Mouse (Mus musculus): ENCODE data around the gene Ralgapb. TPM values are rescaled to one million over a fixed set of nuclear protein-coding genes. Genes with fewer than 3 reads are reported as not detected.
"Not testable (repeated sequence)": the region's sequence is repeated elsewhere in the genome, so short reads cannot be mapped to it uniquely, and the experiment has no call there.

The Ralgapb gene
- polyA plus RNA-seq, 1 experiment from 2014 or later, result 32.4 TPM

GRCm38 (mm10) chr2:158386072-158386471 is 23.6 kb upstream of the Ralgapb start:
- Histone ChIP-seq H3K9me3 (ENCODE audit: control insufficient read depth, low read length) (no peaks in the 10 kb centered on the region), H3K27ac (ENCODE audit: low read depth, low read length) (no peak overlapping the region), H3K4me2 (replicated peaks; ENCODE audit: low read depth, low read length) (no peak overlapping the region), H3K36me3 (ENCODE audit: control insufficient read depth, insufficient read depth, low read length) (no peaks in the 10 kb centered on the region), H3K4me1 (replicated peaks; ENCODE audit: control insufficient read depth, insufficient read depth, low read length) (no peaks in the 10 kb centered on the region), H3K27me3 (ENCODE audit: control insufficient read depth, insufficient read depth, low read length) (no peaks in the 10 kb centered on the region), H3K4me3 (ENCODE audit: low read depth, low read length) (no peak overlapping the region), H3K9ac (ENCODE audit: low read depth, low read length) (no peak overlapping the region)
- DNase-seq (ENCODE audit: low spot score), result no peak
- WGBS, result 47% methylated on average over 8 of the region's 8 CpGs
- ATAC-seq (ENCODE audit: low FRiP score), result no peak

GRCm38 (mm10) chr2:158389421-158389820 is 20.2 kb upstream of the Ralgapb start:
- H3K4me3 ChIP-seq (ENCODE audit: low read depth, low read length), result no peak overlapping the region
- no peak overlapping the region for H3K9ac ChIP-seq (ENCODE audit: low read depth, low read length)
- H3K4me1 ChIP-seq (replicated peaks; ENCODE audit: control insufficient read depth, insufficient read depth, low read length), result no peaks in the 10 kb centered on the region
- WGBS, result 90% methylated on average over 7 of the region's 7 CpGs
- no peaks in the 10 kb centered on the region for H3K36me3 ChIP-seq (ENCODE audit: control insufficient read depth, insufficient read depth, low read length)
- no peak overlapping the region for H3K4me2 ChIP-seq (replicated peaks; ENCODE audit: low read depth, low read length)
- H3K27ac ChIP-seq (ENCODE audit: low read depth, low read length), result no peak overlapping the region
- H3K27me3 ChIP-seq (ENCODE audit: control insufficient read depth, insufficient read depth, low read length), result no peaks in the 10 kb centered on the region
- H3K9me3 ChIP-seq (ENCODE audit: control insufficient read depth, low read length), result no peaks in the 10 kb centered on the region
- ATAC-seq (ENCODE audit: low FRiP score) (no peak), DNase-seq (ENCODE audit: low spot score) (no peak)

GRCm38 (mm10) chr2:158396369-158396768 is 13.3 kb upstream of the Ralgapb start:
- Histone ChIP-seq H3K4me2 (replicated peaks; ENCODE audit: low read depth, low read length) (no peak overlapping the region), H3K4me3 (ENCODE audit: low read depth, low read length) (no peak overlapping the region), H3K36me3 (ENCODE audit: control insufficient read depth, insufficient read depth, low read length) (no peaks in the 10 kb centered on the region), H3K27me3 (ENCODE audit: control insufficient read depth, insufficient read depth, low read length) (no peaks in the 10 kb centered on the region), H3K9ac (ENCODE audit: low read depth, low read length) (no peak overlapping the region), H3K4me1 (replicated peaks; ENCODE audit: control insufficient read depth, insufficient read depth, low read length) (no peaks in the 10 kb centered on the region), H3K9me3 (ENCODE audit: control insufficient read depth, low read length) (no peaks in the 10 kb centered on the region), H3K27ac (ENCODE audit: low read depth, low read length) (no peak overlapping the region)
- no peak for ATAC-seq (ENCODE audit: low FRiP score)
- DNase-seq (ENCODE audit: low spot score), result no peak
- WGBS, result 89% methylated on average over 6 of the region's 6 CpGs

GRCm38 (mm10) chr2:158397140-158397539 is 12.5 kb upstream of the Ralgapb start:
- H3K36me3 ChIP-seq (ENCODE audit: control insufficient read depth, insufficient read depth, low read length); DNase-seq (ENCODE audit: low spot score); H3K27ac ChIP-seq (ENCODE audit: low read depth, low read length); H3K4me2 ChIP-seq (replicated peaks; ENCODE audit: low read depth, low read length); H3K4me3 ChIP-seq (ENCODE audit: low read depth, low read length); H3K9me3 ChIP-seq (ENCODE audit: control insufficient read depth, low read length); H3K4me1 ChIP-seq (replicated peaks; ENCODE audit: control insufficient read depth, insufficient read depth, low read length); ATAC-seq (ENCODE audit: low FRiP score); H3K27me3 ChIP-seq (ENCODE audit: control insufficient read depth, insufficient read depth, low read length); H3K9ac ChIP-seq (ENCODE audit: low read depth, low read length): not testable (repeated sequence)
- 74% methylated on average over 13 of the region's 13 CpGs for WGBS

GRCm38 (mm10) chr2:158402915-158403314 is 6.7 kb upstream of the Ralgapb start:
- Histone ChIP-seq H3K27me3 (ENCODE audit: control insufficient read depth, insufficient read depth, low read length) (no peaks in the 10 kb centered on the region), H3K4me3 (ENCODE audit: low read depth, low read length) (no peak overlapping the region), H3K4me2 (replicated peaks; ENCODE audit: low read depth, low read length) (no peak overlapping the region), H3K4me1 (replicated peaks; ENCODE audit: control insufficient read depth, insufficient read depth, low read length) (no peaks in the 10 kb centered on the region), H3K9me3 (ENCODE audit: control insufficient read depth, low read length) (no peaks in the 10 kb centered on the region), H3K36me3 (ENCODE audit: control insufficient read depth, insufficient read depth, low read length) (no peaks in the 10 kb centered on the region), H3K27ac (ENCODE audit: low read depth, low read length) (no peak overlapping the region), H3K9ac (ENCODE audit: low read depth, low read length) (no peak overlapping the region)
- WGBS, result 87% methylated on average over 7 of the region's 7 CpGs
- ATAC-seq (ENCODE audit: low FRiP score), result no peak
- no peak for DNase-seq (ENCODE audit: low spot score)

GRCm38 (mm10) chr2:158408997-158409594 is 552 bp upstream of the Ralgapb start:
- H3K9ac ChIP-seq (ENCODE audit: low read depth, low read length), result 0 out of 2 replicates have a peak overlapping the region, but pooled peaks have one; percentile 20
- 28% methylated on average over 14 of the region's 14 CpGs for WGBS
- H3K9me3 ChIP-seq (ENCODE audit: control insufficient read depth, low read length), result no peaks in the 10 kb centered on the region
- H3K27me3 ChIP-seq (ENCODE audit: control insufficient read depth, insufficient read depth, low read length), result no peaks in the 10 kb centered on the region
- peak overlapping the region; percentile 89 for H3K4me3 ChIP-seq (ENCODE audit: low read depth, low read length)
- peak overlapping the region; percentile 33 for H3K4me2 ChIP-seq (replicated peaks; ENCODE audit: low read depth, low read length)
- H3K27ac ChIP-seq (ENCODE audit: low read depth, low read length), result no peak overlapping the region
- DNase-seq (ENCODE audit: low spot score) (no peak), ATAC-seq (ENCODE audit: low FRiP score) (no peak; the same call in 1 of the 2 replicates)
- H3K36me3 ChIP-seq (ENCODE audit: control insufficient read depth, insufficient read depth, low read length), result no peaks in the 10 kb centered on the region
- H3K4me1 ChIP-seq (replicated peaks; ENCODE audit: control insufficient read depth, insufficient read depth, low read length), result no peaks in the 10 kb centered on the region

GRCm38 (mm10) chr2:158410022-158411014 is 670 bp downstream of the Ralgapb start:
- WGBS, result 5% methylated on average over 44 of the region's 67 CpGs
- DNase-seq (ENCODE audit: low spot score), result peak; percentile 54

GRCm38 (mm10) chr2:158413240-158413639 is 3.6 kb downstream of the Ralgapb start:
- DNase-seq (ENCODE audit: low spot score) (no peak), ATAC-seq (ENCODE audit: low FRiP score) (no peak)
- Histone ChIP-seq H3K27ac (ENCODE audit: low read depth, low read length) (no peak overlapping the region), H3K4me1 (replicated peaks; ENCODE audit: control insufficient read depth, insufficient read depth, low read length) (no peaks in the 10 kb centered on the region), H3K9me3 (ENCODE audit: control insufficient read depth, low read length) (no peaks in the 10 kb centered on the region), H3K4me3 (ENCODE audit: low read depth, low read length) (no peak overlapping the region), H3K36me3 (ENCODE audit: control insufficient read depth, insufficient read depth, low read length) (no peaks in the 10 kb centered on the region), H3K4me2 (replicated peaks; ENCODE audit: low read depth, low read length) (no peak overlapping the region), H3K9ac (ENCODE audit: low read depth, low read length) (no peak overlapping the region), H3K27me3 (ENCODE audit: control insufficient read depth, insufficient read depth, low read length) (no peaks in the 10 kb centered on the region)
- 92% methylated on average over 2 of the region's 2 CpGs for WGBS

More at GRCm38 (mm10) chr2:158410022-158411014, 670 bp downstream of the Ralgapb start:
- Histone ChIP-seq H3K4me2 (replicated peaks; ENCODE audit: low read depth, low read length) (peak overlapping the region; percentile 85), H3K9ac (ENCODE audit: low read depth, low read length) (peak overlapping the region; percentile 83), H3K4me3 (ENCODE audit: low read depth, low read length) (peak overlapping the region; percentile 89), H3K4me1 (replicated peaks; ENCODE audit: control insufficient read depth, insufficient read depth, low read length) (no peaks in the 10 kb centered on the region), H3K36me3 (ENCODE audit: control insufficient read depth, insufficient read depth, low read length) (no peaks in the 10 kb centered on the region), H3K27ac (ENCODE audit: low read depth, low read length) (peak overlapping the region; percentile 82), H3K27me3 (ENCODE audit: control insufficient read depth, insufficient read depth, low read length) (no peaks in the 10 kb centered on the region), H3K9me3 (ENCODE audit: control insufficient read depth, low read length) (no peaks in the 10 kb centered on the region)
- peak; percentile 68 for ATAC-seq (ENCODE audit: low FRiP score)

Measured in hindbrain, embryonic 11.5 days (tissue).